Mouse (Mus musculus) embryonic fibroblast, embryonic 13.5 days (primary cell): ENCODE data around the gene Ero1lb.

Experiments
- CTCF ChIP-seq: IDR thresholded peaks from 2 replicates; pipeline ENCODE4 v1.5.1; 2011; ENCODE audit warnings: mild to moderate bottlenecking, control low read depth, low read length, moderate library complexity, borderline replicate concordance; ENCODE audit not compliant: insufficient read depth
- POLR2A ChIP-seq: IDR thresholded peaks from 2 replicates; pipeline ENCODE4 v1.6.1; 2011; ENCODE audit warnings: low read depth, mild to moderate bottlenecking, control low read depth, low read length, moderate library complexity

DNA sequence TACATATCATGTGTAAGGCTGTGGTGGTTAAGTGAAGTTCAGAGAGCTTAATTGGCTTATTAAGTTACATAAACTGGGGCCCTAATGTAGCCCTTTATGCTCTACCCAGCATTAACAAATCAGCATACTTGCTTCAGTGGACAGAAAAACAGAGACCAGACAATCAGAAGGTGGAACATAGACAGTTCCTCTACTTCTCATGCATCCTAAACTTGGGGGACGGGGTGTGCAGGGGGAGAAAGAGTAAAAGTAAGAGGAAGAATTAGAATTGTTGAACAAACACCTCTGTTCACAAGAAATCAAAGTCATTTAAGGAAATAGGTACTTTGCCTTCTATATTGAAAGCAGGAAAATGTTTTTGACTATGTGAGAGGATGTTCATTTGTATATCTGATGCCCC lies 2.3 kb downstream of the Ero1lb start:
- no peak for TF ChIP-seq CTCF
- no peak for TF ChIP-seq POLR2A
